Mouse (Mus musculus): ENCODE data around the gene St7l. TPM values are rescaled to one million over a fixed set of nuclear protein-coding genes. Genes with fewer than 3 reads are reported as not detected.

Gene St7l
- polyA plus RNA-seq, 1 experiment: 13.9 TPM

- no peak for TF ChIP-seq POLR2A (IDR thresholded peaks at IDR 0.05; ENCODE audit: borderline replicate concordance, extremely low read depth, insufficient read depth, insufficient read length, poor library complexity, severe bottlenecking)
Observed at GRCm38 (mm10) chr3:104965070-104965855, 101.5 kb downstream of the St7l start.

DNA sequence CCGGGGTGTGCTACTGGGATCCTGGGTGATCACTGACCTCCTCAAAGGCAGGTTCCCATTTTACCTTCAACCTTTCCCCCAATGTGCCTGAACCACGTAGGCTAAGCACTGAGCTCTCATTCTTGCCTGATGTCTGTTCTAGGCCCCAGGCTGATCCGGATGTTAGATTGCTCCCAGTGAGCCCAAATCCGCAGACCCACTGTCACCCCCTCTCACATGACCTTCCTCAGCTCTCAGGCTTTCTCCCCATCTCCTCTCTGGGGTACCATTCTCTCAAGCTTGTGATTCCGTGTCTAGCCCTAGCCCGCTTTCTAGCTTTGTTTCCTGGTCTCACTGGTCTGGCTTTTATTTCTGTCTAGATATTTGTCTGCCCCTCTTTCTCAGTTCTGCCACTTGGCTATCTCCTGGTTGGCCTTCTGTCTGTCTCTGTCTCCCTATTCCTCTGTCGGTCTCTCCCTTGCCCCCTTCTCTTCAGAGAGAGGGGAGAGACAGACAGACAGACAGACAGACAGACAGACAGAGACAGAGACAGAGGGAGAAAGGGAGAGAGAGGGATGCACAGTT lies 102.3 kb downstream of the St7l start:
- TF ChIP-seq POLR2A (IDR thresholded peaks at IDR 0.05; ENCODE audit: borderline replicate concordance, extremely low read depth, insufficient read depth, insufficient read length, poor library complexity, severe bottlenecking): no peak
- no peak for TF ChIP-seq CTCF (IDR thresholded peaks at IDR 0.05; ENCODE audit: borderline replicate concordance, extremely low read depth, insufficient read depth, insufficient read length)
- DNase-seq (ENCODE audit: low read depth): no peak

More at GRCm38 (mm10) chr3:104965070-104965855, 101.5 kb downstream of the St7l start:
- DNase-seq (ENCODE audit: low read depth): no peak

- DNase-seq (ENCODE audit: low read depth): peak; percentile 70
- TF ChIP-seq POLR2A (IDR thresholded peaks at IDR 0.05; ENCODE audit: borderline replicate concordance, extremely low read depth, insufficient read depth, insufficient read length, poor library complexity, severe bottlenecking) (no peak), CTCF (IDR thresholded peaks at IDR 0.05; ENCODE audit: borderline replicate concordance, extremely low read depth, insufficient read depth, insufficient read length) (peak; percentile 70)
Observed at GRCm38 (mm10) chr3:104967548-104968300, 103.9 kb downstream of the St7l start.

Other genes with a start within 250 kb of the St7l start
- gene Slc16a1, start 225.3 kb upstream of the St7l start, polyA plus RNA-seq (2012; rRNA removed): 6.7 and 7.3 TPM in 2 replicates
- gene Ppm1j, start 82.9 kb upstream of the St7l start, polyA plus RNA-seq (2012; rRNA removed): 1.2 and 2.1 TPM in 2 replicates
- gene Fam19a3, start 82.2 kb upstream of the St7l start, polyA plus RNA-seq (2012; rRNA removed): 0.12 and 0.26 TPM in 2 replicates
- 33.1 and 40.4 TPM in 2 replicates for gene Rhoc, start 75.6 kb upstream of the St7l start, polyA plus RNA-seq (2012; rRNA removed)
- 6.0 and 8.6 TPM in 2 replicates for gene Mov10, start 45.4 kb upstream of the St7l start, polyA plus RNA-seq (2012; rRNA removed)
- 55.6 and 77.9 TPM in 2 replicates for gene Capza1, start 500 bp downstream of the St7l start, polyA plus RNA-seq (2012; rRNA removed)
- gene Wnt2b, start 97.9 kb downstream of the St7l start, polyA plus RNA-seq (2012; rRNA removed): 1.8 and 3.0 TPM in 2 replicates
- 12.1 and 28.8 TPM in 2 replicates for gene Cttnbp2nl, start 189.1 kb downstream of the St7l start, polyA plus RNA-seq (2012; rRNA removed)
- gene 4930564D02Rik, start 202.8 kb downstream of the St7l start, polyA plus RNA-seq (2012; rRNA removed): not detected in 2 replicates